Mouse (Mus musculus): ENCODE measurements around the gene Tmem95. TPM values are rescaled to one million over a fixed set of nuclear protein-coding genes. Genes with fewer than 3 reads are reported as not detected.

The Tmem95 gene
- total and polyA plus RNA-seq, 2 experiments from 2014 or later = not detected

GRCm38 (mm10) chr11:69908645-69909044 is 30.8 kb upstream of the Tmem95 start:
- no peak for ATAC-seq (ENCODE audit: insufficient read depth, low read depth)
- Histone ChIP-seq H3K27ac (ENCODE audit: low read depth) (no peak overlapping the region), H3K4me3 (ENCODE audit: low read depth, low read length) (no peak overlapping the region), H3K4me2 (ENCODE audit: low read depth, low read length) (no peak overlapping the region), H3K9me3 (replicated peaks; ENCODE audit: control insufficient read depth, low read length) (no peaks in the 10 kb centered on the region), H3K27me3 (ENCODE audit: control insufficient read depth, insufficient read depth, low read length) (no peaks in the 10 kb centered on the region), H3K36me3 (replicated peaks; ENCODE audit: control insufficient read depth, insufficient read depth, low read length) (peaks cover 88% of the 10 kb centered on the region), H3K9ac (replicated peaks; ENCODE audit: low read depth, low read length) (no peak overlapping the region), H3K4me1 (ENCODE audit: control insufficient read depth, insufficient read depth) (peaks cover 4% of the 10 kb centered on the region)
- DNase-seq (ENCODE audit: low spot score) = no peak
- 93% methylated on average over 11 of the region's 11 CpGs for WGBS
- no peak for TF ChIP-seq CTCF (IDR thresholded peaks at IDR 0.05; ENCODE audit: low read depth)

GRCm38 (mm10) chr11:69904311-69904710 is 26.5 kb upstream of the Tmem95 start:
- Histone ChIP-seq H3K9me3 (replicated peaks; ENCODE audit: control insufficient read depth, low read length) (no peaks in the 10 kb centered on the region), H3K4me1 (ENCODE audit: control insufficient read depth, insufficient read depth) (peaks cover 18% of the 10 kb centered on the region; the same call in 1 of the 2 replicates), H3K27me3 (ENCODE audit: control insufficient read depth, insufficient read depth, low read length) (no peaks in the 10 kb centered on the region), H3K27ac (ENCODE audit: low read depth) (no peak overlapping the region), H3K9ac (replicated peaks; ENCODE audit: low read depth, low read length) (no peak overlapping the region), H3K36me3 (replicated peaks; ENCODE audit: control insufficient read depth, insufficient read depth, low read length) (peaks cover 53% of the 10 kb centered on the region), H3K4me2 (ENCODE audit: low read depth, low read length) (no peak overlapping the region), H3K4me3 (ENCODE audit: low read depth, low read length) (no peak overlapping the region)
- DNase-seq (ENCODE audit: low spot score) = no peak
- no peak for TF ChIP-seq CTCF (IDR thresholded peaks at IDR 0.05; ENCODE audit: low read depth)
- no peak for TF ChIP-seq EP300 (IDR thresholded peaks at IDR 0.05; ENCODE audit: low read depth)
- 94% methylated on average over 9 of the region's 9 CpGs for WGBS
- no peak for ATAC-seq (ENCODE audit: insufficient read depth, low read depth)

DNA sequence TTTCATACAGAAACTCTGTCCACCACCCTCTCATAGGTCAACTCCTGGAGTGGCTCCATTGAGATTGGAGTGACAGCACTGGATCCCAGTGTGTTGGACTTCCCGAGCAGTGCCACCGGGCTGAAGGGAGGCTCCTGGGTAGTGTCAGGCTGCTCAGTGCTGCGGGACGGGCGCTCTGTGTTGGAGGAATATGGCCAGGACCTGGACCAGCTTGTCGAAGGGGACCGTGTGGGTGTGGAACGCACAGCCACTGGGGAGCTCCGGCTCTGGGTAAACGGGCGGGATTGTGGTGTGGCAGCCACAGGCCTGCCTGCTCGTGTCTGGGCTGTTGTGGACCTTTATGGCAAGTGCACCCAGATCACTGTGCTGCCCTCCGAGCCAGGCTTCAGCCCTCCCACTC is 25.2 kb upstream of the Tmem95 start:
- H3K4me3 ChIP-seq (ENCODE audit: low read depth, low read length) = peak overlapping the region; percentile 72; the same call in 1 of the 2 replicates
- TF ChIP-seq CTCF (IDR thresholded peaks at IDR 0.05; ENCODE audit: low read depth) (no peak), EP300 (IDR thresholded peaks at IDR 0.05; ENCODE audit: low read depth) (no peak)
- 81% methylated on average over 13 of the region's 13 CpGs for WGBS

GRCm38 (mm10) chr11:69901993-69902392 is 24.2 kb upstream of the Tmem95 start:
- no peaks in the 10 kb centered on the region for H3K9me3 ChIP-seq (replicated peaks; ENCODE audit: control insufficient read depth, low read length)
- DNase-seq (ENCODE audit: low spot score) (no peak), ATAC-seq (ENCODE audit: insufficient read depth, low read depth) (peak; percentile 3)
- peak overlapping the region; percentile 95 for H3K27ac ChIP-seq (ENCODE audit: low read depth)
- 1% methylated on average over 38 of the region's 39 CpGs for WGBS
- H3K27me3 ChIP-seq (ENCODE audit: control insufficient read depth, insufficient read depth, low read length) = no peaks in the 10 kb centered on the region
- TF ChIP-seq CTCF (IDR thresholded peaks at IDR 0.05; ENCODE audit: low read depth) = no peak
- no peak for TF ChIP-seq EP300 (IDR thresholded peaks at IDR 0.05; ENCODE audit: low read depth)
- H3K4me1 ChIP-seq (ENCODE audit: control insufficient read depth, insufficient read depth) = peaks cover 18% of the 10 kb centered on the region; the same call in 1 of the 2 replicates
- H3K9ac ChIP-seq (replicated peaks; ENCODE audit: low read depth, low read length) = peak overlapping the region; percentile 85
- H3K4me2 ChIP-seq (ENCODE audit: low read depth, low read length) = peak overlapping the region; percentile 83
- H3K36me3 ChIP-seq (replicated peaks; ENCODE audit: control insufficient read depth, insufficient read depth, low read length) = peaks cover 30% of the 10 kb centered on the region
- peak overlapping the region; percentile 72 for H3K4me3 ChIP-seq (ENCODE audit: low read depth, low read length)

More for the DNA sequence above, 25.2 kb upstream of the Tmem95 start:
- no peak for DNase-seq (ENCODE audit: low spot score)
- no peaks in the 10 kb centered on the region for H3K27me3 ChIP-seq (ENCODE audit: control insufficient read depth, insufficient read depth, low read length)
- peaks cover 40% of the 10 kb centered on the region for H3K36me3 ChIP-seq (replicated peaks; ENCODE audit: control insufficient read depth, insufficient read depth, low read length)
- ATAC-seq (ENCODE audit: insufficient read depth, low read depth) = no peak
- no peaks in the 10 kb centered on the region for H3K9me3 ChIP-seq (replicated peaks; ENCODE audit: control insufficient read depth, low read length)
- H3K4me1 ChIP-seq (ENCODE audit: control insufficient read depth, insufficient read depth) = peaks cover 18% of the 10 kb centered on the region; the same call in 1 of the 2 replicates
- 0 out of 2 replicates have a peak overlapping the region, but pooled peaks have one; percentile 83 for H3K4me2 ChIP-seq (ENCODE audit: low read depth, low read length)
- no peak overlapping the region; the same call in 1 of the 2 replicates for H3K27ac ChIP-seq (ENCODE audit: low read depth)
- peak overlapping the region; percentile 85; the same call in 1 of the 2 replicates for H3K9ac ChIP-seq (replicated peaks; ENCODE audit: low read depth, low read length)

DNA sequence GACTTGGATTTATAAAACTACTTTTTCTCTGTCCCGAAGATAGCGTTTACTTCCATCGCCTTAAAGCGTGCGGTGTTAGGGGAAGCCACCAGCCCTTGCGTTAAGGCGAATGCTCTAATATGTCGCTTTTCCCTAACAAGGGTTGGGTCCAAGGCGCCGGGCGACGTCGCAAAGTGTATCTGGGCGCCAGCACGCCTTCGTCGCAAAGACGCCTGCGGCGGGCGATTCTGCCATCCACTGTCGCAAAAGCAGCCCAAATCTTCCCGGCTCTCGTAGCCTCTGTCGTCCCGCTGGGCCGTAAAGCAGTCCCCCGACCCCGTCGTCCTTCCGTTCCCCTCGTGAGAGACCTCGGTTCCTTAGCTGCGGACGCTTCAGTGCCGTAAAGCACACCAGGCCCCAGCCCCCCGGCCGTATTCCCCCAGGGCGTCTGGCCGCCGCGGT is 23.6 kb upstream of the Tmem95 start:
- ATAC-seq (ENCODE audit: insufficient read depth, low read depth) (peak; percentile 85), DNase-seq (ENCODE audit: low spot score) (peak; percentile 98)

More for the DNA sequence above, 23.6 kb upstream of the Tmem95 start:
- Histone ChIP-seq H3K4me1 (ENCODE audit: control insufficient read depth, insufficient read depth) (peaks cover 18% of the 10 kb centered on the region; the same call in 1 of the 2 replicates), H3K27ac (ENCODE audit: low read depth) (peak overlapping the region; percentile 95), H3K27me3 (ENCODE audit: control insufficient read depth, insufficient read depth, low read length) (no peaks in the 10 kb centered on the region), H3K4me2 (ENCODE audit: low read depth, low read length) (peak overlapping the region; percentile 83), H3K9me3 (replicated peaks; ENCODE audit: control insufficient read depth, low read length) (no peaks in the 10 kb centered on the region), H3K9ac (replicated peaks; ENCODE audit: low read depth, low read length) (peak overlapping the region; percentile 85), H3K4me3 (ENCODE audit: low read depth, low read length) (peak overlapping the region; percentile 72), H3K36me3 (replicated peaks; ENCODE audit: control insufficient read depth, insufficient read depth, low read length) (peaks cover 24% of the 10 kb centered on the region)
- WGBS = under 1% methylated on average over 42 of the region's 42 CpGs
- TF ChIP-seq CTCF (IDR thresholded peaks at IDR 0.05; ENCODE audit: low read depth) = no peak
- 0 out of 2 replicates have a peak, but pooled peaks have one; percentile 38 for TF ChIP-seq EP300 (IDR thresholded peaks at IDR 0.05; ENCODE audit: low read depth)
